In genomic region chr7:31148086-31148485, GRCm38 (mm10) we compare ENCODE assay signal across 8 mouse cellular contexts. TPM values are rescaled to one million over a fixed set of nuclear protein-coding genes. Genes with fewer than 3 reads are reported as not detected.
DNase-seq lines count a peak whose midpoint lies in the region; ATAC-seq and TF ChIP-seq lines count a peak whose summit lies in the region.

No protein-coding gene starts in this region.

- WGBS in thymus, adult 2 months = 38% methylated on average over 3 of the region's 3 CpGs
- 82% methylated on average over 3 of the region's 3 CpGs for WGBS in limb, embryonic 14.5 days

- peaks cover 8% of the 10 kb centered on the region for H3K36me3 ChIP-seq in thymus, adult 2 months (ENCODE audit: control insufficient read depth, insufficient read depth, low read length)
- H3K36me3 ChIP-seq in limb, embryonic 14.5 days (ENCODE audit: control insufficient read depth, insufficient read depth, low read length) = peaks cover 17% of the 10 kb centered on the region

- peaks cover 50% of the 10 kb centered on the region for H3K4me1 ChIP-seq in thymus, adult 2 months (replicated peaks; ENCODE audit: control insufficient read depth, insufficient read depth, low read length)
- H3K4me1 ChIP-seq in limb, embryonic 14.5 days (ENCODE audit: control insufficient read depth, insufficient read depth, low read length) = peaks cover 27% of the 10 kb centered on the region

- TF ChIP-seq CTCF in thymus, adult 2 months (IDR thresholded peaks at IDR 0.05; ENCODE audit: borderline replicate concordance, control insufficient read depth, extremely low read depth, insufficient read depth, low read length, poor library complexity) = no peak

- ATAC-seq in limb, embryonic 14.5 days (ENCODE audit: low FRiP score, low read depth) = no peak

- no peaks in the 10 kb centered on the region for H3K9me3 ChIP-seq in limb, embryonic 14.5 days (ENCODE audit: control insufficient read depth, low read length)

- peak overlapping the region; percentile 81 for H3K4me2 ChIP-seq in limb, embryonic 14.5 days (replicated peaks; ENCODE audit: low read depth, low read length, severe bottlenecking)

- H3K27ac ChIP-seq in thymus, adult 2 months (ENCODE audit: control insufficient read depth, insufficient read depth, low read length) = peak overlapping the region; percentile 46
- 0 out of 2 replicates have a peak overlapping the region, but pooled peaks have one; percentile 43 for H3K27ac ChIP-seq in limb, embryonic 14.5 days (replicated peaks; ENCODE audit: low read depth, low read length)

- no peak for TF ChIP-seq POLR2A in thymus, adult 2 months (IDR thresholded peaks at IDR 0.05; ENCODE audit: control insufficient read depth, extremely low read depth, insufficient read depth, low read length, poor library complexity)
- no peak for TF ChIP-seq POLR2A in limb, embryonic 14.5 days (IDR thresholded peaks at IDR 0.05; ENCODE audit: borderline replicate concordance, extremely low read depth, insufficient read depth, insufficient read length)

- peak; percentile 42 for DNase-seq in adrenal gland, adult 2 months
- no peak for DNase-seq in adrenal gland, adult 8-10 months
- DNase-seq in thymus, adult 2 months = no peak
- DNase-seq in thymus, adult 18-20 months = no peak
- DNase-seq in limb, embryonic 14.5 days (ENCODE audit: low spot score) = no peak
- DNase-seq in yolk sac, embryonic 10.5 days (ENCODE audit: low spot score) = no peak
- no peak for DNase-seq in right cerebral cortex, postnatal 10 days (ENCODE audit: low spot score in 2 of 2)
- no peak for DNase-seq in ovary, postnatal 36 days (ENCODE audit: low spot score)

- peak overlapping the region; percentile 93; the same call in 1 of the 2 replicates for H3K9ac ChIP-seq in limb, embryonic 14.5 days (ENCODE audit: low read depth, low read length, severe bottlenecking)

- H3K4me3 ChIP-seq in thymus, adult 2 months (ENCODE audit: control insufficient read depth, insufficient read depth, low read length) = peak overlapping the region; percentile 91
- H3K4me3 ChIP-seq in limb, embryonic 14.5 days (replicated peaks; ENCODE audit: low read length) = no peak overlapping the region

- no peaks in the 10 kb centered on the region for H3K27me3 ChIP-seq in thymus, adult 2 months (ENCODE audit: control insufficient read depth, insufficient read depth, low read length)
- H3K27me3 ChIP-seq in limb, embryonic 14.5 days (ENCODE audit: control insufficient read depth, insufficient read depth, low read length) = no peaks in the 10 kb centered on the region

RNA-seq across cellular contexts. Expression of gene Gramd1a, which starts 7.6 kb away (rescaled TPM):
- 10 to 100 TPM; 38.5 to 50.1 TPM for total RNA-seq in adrenal gland, adult 2 months (2021)
- polyA plus RNA-seq in adrenal gland, adult 2 months (2012; rRNA removed) = 208 and 246 TPM in 2 replicates
- total RNA-seq in adrenal gland, adult 8-10 months (2022) = 10 to 100 TPM; 37.7 to 65.1 (median 55.4) TPM
- 681 and 790 TPM in 2 replicates for polyA plus RNA-seq in thymus, adult 2 months (2012; rRNA removed)
- polyA plus RNA-seq in limb, embryonic 14.5 days (2012; rRNA removed) = 157 and 216 TPM in 2 replicates
- 59.8 and 83.0 TPM in 2 replicates for polyA plus RNA-seq in limb, embryonic 14.5 days (2014; fragmentation: Nextera tagmentation; extraction: Ambion mirVana)

RNA-seq across cellular contexts. Expression of gene Scn1b, which starts 21.3 kb away (rescaled TPM):
- 10 to 100 TPM; 10.8 to 27.8 TPM for total RNA-seq in adrenal gland, adult 2 months (2021)
- polyA plus RNA-seq in adrenal gland, adult 2 months (2012; rRNA removed) = 30.5 and 61.1 TPM in 2 replicates
- 10 to 100 TPM; 14.2 to 27.2 (median 18.9) TPM for total RNA-seq in adrenal gland, adult 8-10 months (2022)
- polyA plus RNA-seq in thymus, adult 2 months (2012; rRNA removed) = 18.7 and 21.2 TPM in 2 replicates
- 15.0 and 16.4 TPM in 2 replicates for polyA plus RNA-seq in limb, embryonic 14.5 days (2012; rRNA removed)
- 6.1 and 6.5 TPM in 2 replicates for polyA plus RNA-seq in limb, embryonic 14.5 days (2014; fragmentation: Nextera tagmentation; extraction: Ambion mirVana)

RNA-seq across cellular contexts. Expression of gene Hpn, which starts 33.0 kb away (rescaled TPM):
- total RNA-seq in adrenal gland, adult 2 months (2021) = 1 to 10 TPM; 1.3 to 2.6 TPM
- 1.2 and 2.4 TPM in 2 replicates for polyA plus RNA-seq in adrenal gland, adult 2 months (2012; rRNA removed)
- total RNA-seq in adrenal gland, adult 8-10 months (2022) = 1 to 10 TPM in 3 of 4 experiments, under 1 TPM in 1; 0.26 to 1.5 (median 1.2) TPM
- 7.0 and 8.2 TPM in 2 replicates for polyA plus RNA-seq in thymus, adult 2 months (2012; rRNA removed)
- 5.5 and 6.6 TPM in 2 replicates for polyA plus RNA-seq in limb, embryonic 14.5 days (2012; rRNA removed)
- 2.5 and 3.1 TPM in 2 replicates for polyA plus RNA-seq in limb, embryonic 14.5 days (2014; fragmentation: Nextera tagmentation; extraction: Ambion mirVana)
